Mouse (Mus musculus) heart, postnatal 0 days (tissue): Measurements from ENCODE around the gene Magel2.

Experiments
- CTCF ChIP-seq: IDR thresholded peaks from 2 replicates; pipeline ENCODE4 v1.5.1; 2016; ENCODE audit warnings: antibody characterized with exemption, control low read depth, low read depth
- EP300 ChIP-seq: IDR thresholded peaks from 2 replicates; pipeline ENCODE4 v1.6.1; 2016; ENCODE audit warnings: antibody characterized with exemption, low read depth

- no peak for TF ChIP-seq EP300
- TF ChIP-seq CTCF, result no peak
Measured at GRCm38 (mm10) chr7:62418346-62418745, 41.5 kb downstream of the Magel2 start.
